Mouse (Mus musculus): ENCODE data around the gene Ift88. TPM values are rescaled to one million over a fixed set of nuclear protein-coding genes. Genes with fewer than 3 reads are reported as not detected.

Gene Ift88
- polyA plus RNA-seq, 1 experiment from 2014 or later = 17.3 TPM

DNA sequence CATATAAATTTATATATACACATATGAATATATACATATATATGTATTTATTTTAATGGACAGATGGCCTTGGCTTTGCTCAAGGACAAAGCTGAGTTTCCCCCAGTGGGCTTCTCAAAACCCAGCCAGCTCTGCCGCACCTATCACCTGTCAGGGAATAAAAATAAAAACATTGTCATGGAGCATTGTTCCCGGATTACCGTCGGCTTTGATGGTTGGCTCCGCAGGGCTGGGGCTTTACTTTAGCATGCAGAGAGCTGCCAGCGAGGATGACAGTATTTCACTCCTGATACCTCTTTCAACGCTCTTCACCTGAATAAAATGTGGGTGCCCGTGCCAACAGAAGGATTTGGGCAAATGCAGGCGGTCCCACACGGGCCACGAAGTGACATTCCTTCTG lies 110.0 kb downstream of the Ift88 start:
- WGBS = 11% methylated on average over 11 of the region's 11 CpGs
- Histone ChIP-seq H3K4me1 (ENCODE audit: control insufficient read depth, insufficient read depth, low read length) (peaks cover 25% of the 10 kb centered on the region), H3K4me2 (ENCODE audit: low read length) (no peak overlapping the region), H3K9me3 (replicated peaks; ENCODE audit: control insufficient read depth, low read length, poor library complexity, severe bottlenecking) (no peaks in the 10 kb centered on the region), H3K9ac (ENCODE audit: low read depth, low read length) (no peak overlapping the region), H3K27ac (ENCODE audit: low read length) (no peak overlapping the region), H3K36me3 (ENCODE audit: control insufficient read depth, insufficient read depth, low read length) (no peaks in the 10 kb centered on the region), H3K4me3 (ENCODE audit: low read depth, low read length) (no peak overlapping the region), H3K27me3 (ENCODE audit: control insufficient read depth, insufficient read depth, low read depth, low read length) (no peaks in the 10 kb centered on the region)
- no peak for ATAC-seq

DNA sequence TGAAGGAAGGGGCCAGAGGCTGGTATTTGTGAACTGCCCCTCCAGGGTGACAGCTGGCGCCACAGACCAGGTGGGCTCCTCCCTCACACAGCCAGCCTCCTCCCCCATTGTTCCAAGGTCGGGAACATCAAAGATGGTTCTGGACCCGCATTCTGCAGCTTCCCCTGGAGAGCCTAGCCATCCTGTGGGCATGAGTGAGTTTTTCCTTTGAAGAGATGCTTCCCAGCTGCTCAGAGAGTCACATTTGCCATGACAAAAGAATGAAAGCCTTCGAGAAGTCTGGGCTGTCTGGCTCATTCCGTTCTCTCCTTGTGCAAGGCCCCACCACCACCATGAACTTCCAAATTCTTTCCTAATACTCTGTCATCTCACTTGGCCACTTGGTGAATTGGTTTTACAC lies 110.5 kb downstream of the Ift88 start:
- Histone ChIP-seq H3K36me3 (ENCODE audit: control insufficient read depth, insufficient read depth, low read length) (no peaks in the 10 kb centered on the region), H3K9ac (ENCODE audit: low read depth, low read length) (no peak overlapping the region), H3K27me3 (ENCODE audit: control insufficient read depth, insufficient read depth, low read depth, low read length) (no peaks in the 10 kb centered on the region), H3K4me1 (ENCODE audit: control insufficient read depth, insufficient read depth, low read length) (peaks cover 25% of the 10 kb centered on the region), H3K27ac (ENCODE audit: low read length) (no peak overlapping the region), H3K4me2 (ENCODE audit: low read length) (no peak overlapping the region), H3K4me3 (ENCODE audit: low read depth, low read length) (no peak overlapping the region), H3K9me3 (replicated peaks; ENCODE audit: control insufficient read depth, low read length, poor library complexity, severe bottlenecking) (no peaks in the 10 kb centered on the region)
- WGBS = 8% methylated on average over 5 of the region's 5 CpGs
- peak; percentile 18; the same call in 1 of the 2 replicates for ATAC-seq

DNA sequence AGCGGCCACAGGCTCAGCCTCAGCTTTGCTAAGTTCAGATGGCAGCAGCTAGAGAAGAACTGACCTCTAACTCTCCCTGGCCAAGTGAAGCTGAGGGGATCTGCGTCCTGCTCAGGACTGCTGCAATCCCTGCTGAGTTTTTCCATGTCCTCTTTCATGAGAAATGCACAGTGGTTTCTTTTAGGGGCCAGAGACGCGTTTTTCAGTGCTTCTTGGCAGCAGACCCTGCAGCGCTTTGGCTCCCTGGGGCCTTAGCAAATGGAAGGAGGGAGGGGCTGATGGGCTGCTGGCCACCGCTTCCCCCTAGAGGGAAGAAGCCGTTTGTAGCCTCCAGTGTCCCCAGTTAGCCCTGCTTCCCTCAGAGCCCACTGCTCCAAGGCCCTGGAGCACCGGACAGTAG lies 111.1 kb downstream of the Ift88 start:
- no peaks in the 10 kb centered on the region for H3K27me3 ChIP-seq (ENCODE audit: control insufficient read depth, insufficient read depth, low read depth, low read length)
- H3K4me3 ChIP-seq (ENCODE audit: low read depth, low read length) = no peak overlapping the region
- H3K9ac ChIP-seq (ENCODE audit: low read depth, low read length) = no peak overlapping the region
- no peaks in the 10 kb centered on the region for H3K36me3 ChIP-seq (ENCODE audit: control insufficient read depth, insufficient read depth, low read length)
- ATAC-seq = peak; percentile 26; the same call in 1 of the 2 replicates
- peak overlapping the region; percentile 1; the same call in 1 of the 2 replicates for H3K27ac ChIP-seq (ENCODE audit: low read length)
- no peak overlapping the region; the same call in 1 of the 2 replicates for H3K4me2 ChIP-seq (ENCODE audit: low read length)
- H3K4me1 ChIP-seq (ENCODE audit: control insufficient read depth, insufficient read depth, low read length) = peaks cover 25% of the 10 kb centered on the region
- WGBS = 7% methylated on average over 8 of the region's 8 CpGs
- no peaks in the 10 kb centered on the region for H3K9me3 ChIP-seq (replicated peaks; ENCODE audit: control insufficient read depth, low read length, poor library complexity, severe bottlenecking)

DNA sequence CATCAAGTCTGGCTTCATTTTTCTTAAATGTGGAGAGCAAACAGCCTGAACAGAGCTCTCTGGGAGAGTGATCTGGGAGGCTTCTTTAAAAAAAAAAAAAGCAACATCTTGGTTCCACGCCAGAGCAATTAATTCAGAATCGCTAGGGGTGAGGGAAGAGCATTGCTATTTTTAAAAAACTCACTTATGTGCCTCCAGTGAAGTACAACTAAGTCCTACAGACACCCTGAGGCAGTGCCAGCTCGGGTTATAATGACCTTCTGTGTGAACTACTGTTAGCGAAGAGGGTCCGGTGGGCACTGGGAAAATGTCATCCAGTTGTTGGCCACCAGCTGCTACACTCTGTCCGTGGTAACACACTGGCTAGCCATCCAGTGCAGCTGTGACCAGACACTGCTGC lies 111.8 kb downstream of the Ift88 start:
- Histone ChIP-seq H3K4me2 (ENCODE audit: low read length) (no peak overlapping the region), H3K4me3 (ENCODE audit: low read depth, low read length) (no peak overlapping the region), H3K27me3 (ENCODE audit: control insufficient read depth, insufficient read depth, low read depth, low read length) (no peaks in the 10 kb centered on the region), H3K9me3 (replicated peaks; ENCODE audit: control insufficient read depth, low read length, poor library complexity, severe bottlenecking) (no peaks in the 10 kb centered on the region), H3K36me3 (ENCODE audit: control insufficient read depth, insufficient read depth, low read length) (no peaks in the 10 kb centered on the region), H3K4me1 (ENCODE audit: control insufficient read depth, insufficient read depth, low read length) (peaks cover 25% of the 10 kb centered on the region), H3K27ac (ENCODE audit: low read length) (no peak overlapping the region), H3K9ac (ENCODE audit: low read depth, low read length) (no peak overlapping the region)
- ATAC-seq = no peak
- 45% methylated on average over 6 of the region's 6 CpGs for WGBS

DNA sequence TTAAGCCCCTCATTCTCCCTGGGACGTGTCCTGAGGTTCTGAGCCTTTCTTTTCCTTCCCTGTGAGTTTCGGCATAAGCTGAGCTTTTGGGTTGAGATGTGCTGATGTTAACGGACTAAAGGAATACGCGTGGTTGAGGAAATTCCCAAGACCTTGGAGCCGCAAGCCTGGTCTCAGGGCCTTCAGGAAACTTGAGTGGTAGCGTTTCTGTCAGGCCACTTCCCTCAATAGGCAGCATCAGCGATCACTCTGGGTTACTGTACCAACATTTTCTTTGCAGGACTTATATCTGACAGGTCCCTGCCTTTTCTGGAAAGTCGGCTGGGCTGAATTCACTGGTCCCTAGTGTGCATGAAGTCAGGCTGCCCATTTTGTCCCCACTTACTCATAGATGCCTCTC lies 113.0 kb downstream of the Ift88 start:
- no peak for ATAC-seq
- 25% methylated on average over 9 of the region's 9 CpGs for WGBS
- Histone ChIP-seq H3K27me3 (ENCODE audit: control insufficient read depth, insufficient read depth, low read depth, low read length) (no peaks in the 10 kb centered on the region), H3K4me2 (ENCODE audit: low read length) (no peak overlapping the region; the same call in 1 of the 2 replicates), H3K9ac (ENCODE audit: low read depth, low read length) (no peak overlapping the region), H3K4me3 (ENCODE audit: low read depth, low read length) (no peak overlapping the region), H3K36me3 (ENCODE audit: control insufficient read depth, insufficient read depth, low read length) (no peaks in the 10 kb centered on the region; the same call in 1 of the 2 replicates), H3K27ac (ENCODE audit: low read length) (no peak overlapping the region; the same call in 1 of the 2 replicates), H3K4me1 (ENCODE audit: control insufficient read depth, insufficient read depth, low read length) (peaks cover 25% of the 10 kb centered on the region), H3K9me3 (replicated peaks; ENCODE audit: control insufficient read depth, low read length, poor library complexity, severe bottlenecking) (peaks cover 3% of the 10 kb centered on the region; the same call in 1 of the 2 replicates)

GRCm38 (mm10) chr14:57537261-57538015 lies 113.6 kb downstream of the Ift88 start:
- 6% methylated on average over 16 of the region's 16 CpGs for WGBS
- H3K9ac ChIP-seq (ENCODE audit: low read depth, low read length) = no peak overlapping the region
- no peak overlapping the region; the same call in 1 of the 2 replicates for H3K4me2 ChIP-seq (ENCODE audit: low read length)
- no peak overlapping the region for H3K4me3 ChIP-seq (ENCODE audit: low read depth, low read length)
- H3K9me3 ChIP-seq (replicated peaks; ENCODE audit: control insufficient read depth, low read length, poor library complexity, severe bottlenecking) = peaks cover 3% of the 10 kb centered on the region; the same call in 1 of the 2 replicates
- no peaks in the 10 kb centered on the region for H3K27me3 ChIP-seq (ENCODE audit: control insufficient read depth, insufficient read depth, low read depth, low read length)
- H3K4me1 ChIP-seq (ENCODE audit: control insufficient read depth, insufficient read depth, low read length) = peaks cover 25% of the 10 kb centered on the region
- H3K36me3 ChIP-seq (ENCODE audit: control insufficient read depth, insufficient read depth, low read length) = peaks cover 2% of the 10 kb centered on the region
- ATAC-seq = no peak
- H3K27ac ChIP-seq (ENCODE audit: low read length) = no peak overlapping the region; the same call in 1 of the 2 replicates

DNA sequence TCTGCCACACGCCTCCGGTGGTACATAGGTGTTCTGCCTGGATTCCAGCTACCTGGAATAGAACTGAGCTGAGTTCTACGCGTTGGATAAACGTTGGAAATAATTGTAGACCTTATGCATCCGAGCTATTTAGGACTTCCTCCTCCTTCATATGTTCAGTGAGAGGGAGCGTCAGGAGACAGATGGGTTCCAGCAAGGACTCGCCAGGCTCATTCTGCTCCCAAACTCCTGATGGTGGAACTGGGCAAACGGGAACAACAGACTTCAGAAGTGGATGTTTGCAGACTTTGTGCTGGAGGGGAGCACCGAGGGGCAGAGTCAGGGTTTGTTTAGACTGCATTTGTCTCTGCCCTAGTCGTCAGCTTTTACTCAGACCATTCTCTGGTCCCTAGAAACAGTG lies 116.8 kb downstream of the Ift88 start:
- Histone ChIP-seq H3K27ac (ENCODE audit: low read length) (no peak overlapping the region), H3K4me1 (ENCODE audit: control insufficient read depth, insufficient read depth, low read length) (peaks cover 7% of the 10 kb centered on the region), H3K4me2 (ENCODE audit: low read length) (no peak overlapping the region), H3K4me3 (ENCODE audit: low read depth, low read length) (no peak overlapping the region), H3K36me3 (ENCODE audit: control insufficient read depth, insufficient read depth, low read length) (peaks cover 2% of the 10 kb centered on the region), H3K9ac (ENCODE audit: low read depth, low read length) (no peak overlapping the region), H3K27me3 (ENCODE audit: control insufficient read depth, insufficient read depth, low read depth, low read length) (no peaks in the 10 kb centered on the region), H3K9me3 (replicated peaks; ENCODE audit: control insufficient read depth, low read length, poor library complexity, severe bottlenecking) (peaks cover 3% of the 10 kb centered on the region; the same call in 1 of the 2 replicates)
- ATAC-seq = no peak
- WGBS = 88% methylated on average over 11 of the region's 11 CpGs

DNA sequence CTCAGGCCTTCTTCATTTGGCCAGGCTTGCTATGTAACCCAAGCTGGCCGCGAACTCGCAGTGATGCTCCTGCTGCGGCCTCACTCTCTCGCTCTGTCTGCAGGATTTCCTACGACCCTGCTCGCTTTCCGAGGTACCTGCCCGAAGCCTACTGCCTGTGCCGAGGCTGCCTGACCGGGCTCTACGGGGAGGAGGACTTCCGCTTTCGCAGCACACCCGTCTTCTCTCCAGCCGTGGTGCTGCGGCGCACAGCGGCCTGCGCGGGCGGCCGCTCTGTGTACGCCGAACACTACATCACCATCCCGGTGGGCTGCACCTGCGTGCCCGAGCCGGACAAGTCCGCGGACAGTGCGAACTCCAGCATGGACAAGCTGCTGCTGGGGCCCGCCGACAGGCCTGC lies 118.4 kb downstream of the Ift88 start:
- Histone ChIP-seq H3K27me3 (ENCODE audit: control insufficient read depth, insufficient read depth, low read depth, low read length) (no peaks in the 10 kb centered on the region), H3K9me3 (replicated peaks; ENCODE audit: control insufficient read depth, low read length, poor library complexity, severe bottlenecking) (peaks cover 3% of the 10 kb centered on the region; the same call in 1 of the 2 replicates), H3K9ac (ENCODE audit: low read depth, low read length) (no peak overlapping the region), H3K4me2 (ENCODE audit: low read length) (no peak overlapping the region), H3K36me3 (ENCODE audit: control insufficient read depth, insufficient read depth, low read length) (peaks cover 2% of the 10 kb centered on the region), H3K4me3 (ENCODE audit: low read depth, low read length) (no peak overlapping the region), H3K27ac (ENCODE audit: low read length) (no peak overlapping the region), H3K4me1 (ENCODE audit: control insufficient read depth, insufficient read depth, low read length) (peaks cover 4% of the 10 kb centered on the region; the same call in 1 of the 2 replicates)
- 46% methylated on average over 34 of the region's 34 CpGs for WGBS
- no peak for ATAC-seq

GRCm38 (mm10) chr14:57543420-57544039 lies 119.7 kb downstream of the Ift88 start:
- H3K27me3 ChIP-seq (ENCODE audit: control insufficient read depth, insufficient read depth, low read depth, low read length) = no peaks in the 10 kb centered on the region
- H3K4me3 ChIP-seq (ENCODE audit: low read depth, low read length) = no peak overlapping the region

More at GRCm38 (mm10) chr14:57543420-57544039, 119.7 kb downstream of the Ift88 start:
- Histone ChIP-seq H3K4me1 (ENCODE audit: control insufficient read depth, insufficient read depth, low read length) (no peaks in the 10 kb centered on the region), H3K4me2 (ENCODE audit: low read length) (no peak overlapping the region), H3K36me3 (ENCODE audit: control insufficient read depth, insufficient read depth, low read length) (peaks cover 2% of the 10 kb centered on the region), H3K27ac (ENCODE audit: low read length) (no peak overlapping the region), H3K9ac (ENCODE audit: low read depth, low read length) (no peak overlapping the region), H3K9me3 (replicated peaks; ENCODE audit: control insufficient read depth, low read length, poor library complexity, severe bottlenecking) (peaks cover 3% of the 10 kb centered on the region; the same call in 1 of the 2 replicates)
- 89% methylated on average over 13 of the region's 13 CpGs for WGBS
- no peak for ATAC-seq
